Mouse (Mus musculus) layer of hippocampus, adult 2 months (tissue): ENCODE measurements around the gene Tmem26. TPM values are rescaled to one million over a fixed set of nuclear protein-coding genes. Genes with fewer than 3 reads are reported as not detected.

ENCODE experiments used
- DNase-seq, 2 experiments: peaks; one replicate each; pipeline ENCODE4 v3.0.0; 2022; ENCODE audit warnings: low spot score in 2 of 2
- H3K27ac ChIP-seq: fragments of 200-600 bp; 2 replicates; pipeline ENCODE4 v1.8.1; 2022
- H3K4me3 ChIP-seq: fragments of 200-600 bp; 2 replicates; pipeline ENCODE4 v1.8.1; 2022; ENCODE audit warnings: mild to moderate bottlenecking
- CTCF ChIP-seq: fragments of 200-600 bp; conservative IDR thresholded peaks from 2 replicates; pipeline ENCODE4 v1.8.1; 2022; ENCODE audit warnings: antibody characterized with exemption, mild to moderate bottlenecking, moderate library complexity
- total RNA-seq, 2 experiments: library from RNA; stranded (reverse); gene quantifications; 2 replicates each; pipeline ENCODE4 v1.2.3; 2021

The Tmem26 gene
- total RNA-seq, 2 experiments from 2014 or later = 0.20 to 0.29 TPM

- H3K27ac ChIP-seq = no peak overlapping the region
- no peak for TF ChIP-seq CTCF
- DNase-seq = no peak
- H3K4me3 ChIP-seq = no peak overlapping the region
Observed at GRCm38 (mm10) chr10:68783856-68784255, 60.4 kb downstream of the Tmem26 start.

DNA sequence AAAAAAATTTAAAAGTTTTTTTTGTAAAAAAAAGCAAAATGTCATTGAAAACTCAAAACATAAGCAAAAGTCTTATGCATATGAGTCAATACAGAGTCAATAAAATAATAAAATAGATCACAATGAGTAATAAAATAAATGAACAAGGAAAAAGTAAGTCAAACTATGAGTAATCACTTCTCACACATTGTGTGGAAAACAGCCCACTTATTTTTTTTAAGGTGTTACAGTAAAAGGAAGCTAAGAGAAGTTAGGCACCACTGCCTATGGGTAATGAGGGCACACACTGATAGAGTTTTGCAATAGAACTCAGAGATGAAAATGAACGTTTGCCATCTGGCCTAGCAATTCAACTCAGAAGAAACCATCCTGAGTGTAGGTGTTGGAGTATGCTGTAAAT, 61.0 kb downstream of the Tmem26 start:
- DNase-seq = peak in 1 of 2 experiments; percentile 9
- no peak for TF ChIP-seq CTCF
- H3K27ac ChIP-seq = no peak overlapping the region
- H3K4me3 ChIP-seq = no peak overlapping the region

DNA sequence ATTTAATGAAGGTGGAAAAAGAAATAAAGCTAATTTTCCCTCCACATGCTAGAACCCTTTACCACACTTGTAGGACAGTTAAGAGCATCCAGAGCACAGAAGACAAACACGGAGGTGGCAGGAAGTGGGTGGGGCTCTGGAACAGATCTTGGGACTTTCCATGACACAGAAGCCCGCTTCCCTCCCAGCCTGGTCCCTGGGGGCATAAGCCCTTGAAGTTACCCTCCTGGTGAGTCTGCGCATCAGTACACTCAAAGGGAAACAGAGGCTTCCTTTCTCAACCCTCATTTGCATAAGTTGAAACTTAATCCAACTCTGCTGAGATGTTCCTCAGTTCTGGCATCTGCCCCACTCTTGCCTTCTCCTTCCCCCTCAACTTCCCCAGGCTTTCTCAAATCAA, 72.0 kb downstream of the Tmem26 start:
- TF ChIP-seq CTCF = no peak
- no peak for DNase-seq
- H3K27ac ChIP-seq = no peak overlapping the region
- H3K4me3 ChIP-seq = no peak overlapping the region; the same call in 1 of the 2 replicates

DNA sequence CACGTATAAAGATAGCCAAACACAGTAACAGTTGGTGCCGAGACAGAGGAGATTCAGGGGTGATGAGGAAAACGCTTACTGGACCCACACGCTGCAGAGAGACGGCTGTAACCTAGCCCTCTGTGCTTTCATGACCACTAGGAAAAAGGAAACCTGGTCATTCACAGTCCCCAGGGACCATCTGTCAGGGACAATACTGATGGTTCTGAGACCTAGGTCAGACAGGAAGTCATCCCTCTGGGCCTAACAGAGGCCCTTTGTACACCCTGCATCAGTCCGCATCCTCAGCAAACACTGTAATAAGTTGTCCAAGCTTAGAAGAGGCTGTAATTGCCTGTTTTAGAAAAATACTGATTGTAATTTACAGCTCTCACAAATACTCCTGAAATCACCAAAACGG, 76.4 kb downstream of the Tmem26 start:
- DNase-seq = no peak
- no peak overlapping the region for H3K4me3 ChIP-seq
- H3K27ac ChIP-seq = no peak overlapping the region
- no peak for TF ChIP-seq CTCF

- no peak overlapping the region for H3K27ac ChIP-seq
- TF ChIP-seq CTCF = no peak
- no peak for DNase-seq
- H3K4me3 ChIP-seq = no peak overlapping the region
Observed at GRCm38 (mm10) chr10:68800339-68800738, 76.9 kb downstream of the Tmem26 start.

- no peak overlapping the region for H3K27ac ChIP-seq
- TF ChIP-seq CTCF = no peak
- DNase-seq = no peak
- no peak overlapping the region for H3K4me3 ChIP-seq
Observed at GRCm38 (mm10) chr10:68806328-68806727, 82.9 kb downstream of the Tmem26 start.

DNA sequence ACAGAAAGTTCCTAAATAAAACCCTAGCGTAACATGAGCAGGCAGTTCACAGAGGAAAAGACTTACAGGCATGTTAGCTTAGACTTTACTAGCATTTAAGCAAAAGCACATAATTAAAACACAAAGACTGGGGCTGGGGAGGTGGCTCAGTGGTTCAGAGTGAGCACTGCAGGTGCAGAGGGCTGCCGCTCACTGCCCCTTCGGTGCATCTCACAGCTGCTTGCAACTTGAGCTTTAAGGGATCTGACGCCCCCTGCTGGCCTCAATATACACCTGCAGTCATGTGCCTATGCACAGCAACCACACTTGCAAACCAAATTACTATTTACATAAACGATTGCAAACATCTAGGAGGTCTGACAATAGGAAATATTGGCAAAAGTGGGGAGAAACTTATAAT, 87.5 kb downstream of the Tmem26 start:
- H3K4me3 ChIP-seq = no peak overlapping the region
- peak; percentile 37 for TF ChIP-seq CTCF
- no peak overlapping the region for H3K27ac ChIP-seq
- DNase-seq = no peak

GRCm38 (mm10) chr10:68812699-68813098, 89.3 kb downstream of the Tmem26 start:
- Histone ChIP-seq H3K4me3 (no peak overlapping the region), H3K27ac (no peak overlapping the region)
- DNase-seq = no peak
- no peak for TF ChIP-seq CTCF

DNA sequence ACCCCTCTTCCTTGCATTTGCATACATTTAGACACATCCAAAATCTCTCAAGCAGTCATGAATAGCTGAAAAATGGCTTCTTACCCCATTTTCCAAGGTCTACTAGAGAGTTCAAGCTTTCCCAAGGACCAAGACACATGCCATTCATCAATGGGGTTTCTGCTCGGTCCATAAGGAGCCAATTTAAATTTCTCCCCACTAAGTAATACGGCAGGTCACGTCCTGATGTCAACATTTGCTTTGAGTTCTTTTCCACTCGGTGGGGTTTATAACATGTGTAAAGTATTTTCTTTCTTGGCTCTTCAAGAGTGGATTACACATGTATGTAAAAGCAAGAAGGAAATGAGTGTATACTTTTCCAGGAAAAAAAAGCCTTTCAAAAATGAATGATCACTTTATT, 93.8 kb downstream of the Tmem26 start:
- H3K4me3 ChIP-seq = no peak overlapping the region
- DNase-seq = no peak
- TF ChIP-seq CTCF = no peak

GRCm38 (mm10) chr10:68818065-68818759, 94.8 kb downstream of the Tmem26 start:
- no peak for DNase-seq
- TF ChIP-seq CTCF = no peak
- H3K4me3 ChIP-seq = no peak overlapping the region
- H3K27ac ChIP-seq = no peak overlapping the region

More for the DNA sequence above, 93.8 kb downstream of the Tmem26 start:
- no peak overlapping the region for H3K27ac ChIP-seq

GRCm38 (mm10) chr10:68824519-68824918, 101.1 kb downstream of the Tmem26 start:
- Histone ChIP-seq H3K4me3 (no peak overlapping the region), H3K27ac (no peak overlapping the region)
- no peak for DNase-seq
- TF ChIP-seq CTCF = no peak

Other genes starting within 250 kb of the Tmem26 start
- gene Cabcoco1, start 181.8 kb upstream of the Tmem26 start, total RNA-seq = 1 to 10 TPM; 2.0 to 2.8 TPM